Mouse (Mus musculus) intestine, embryonic 16.5 days (tissue): ENCODE results near the gene Ryr1. TPM values are rescaled to one million over a fixed set of nuclear protein-coding genes. Genes with fewer than 3 reads are reported as not detected.

Experiments used
- ATAC-seq: fragments of 200-750 bp; cut with Nextera tagmentation; 2 replicates; pipeline ENCODE4 v1.8.0; 2017; ENCODE audit warnings: moderate TSS enrichment, moderate library complexity
- H3K27ac ChIP-seq: fragments of 300-500 bp; sonication (generic); 2 replicates; pipeline ENCODE4 v1.5.1; 2014; ENCODE audit warnings: mild to moderate bottlenecking, low read length
- H3K27me3 ChIP-seq: fragments of 300-500 bp; sonication (generic); replicated peaks from 2 replicates; pipeline ENCODE4 v1.6.1; 2014; ENCODE audit warnings: low read length, control low read depth, mixed read lengths; ENCODE audit not compliant: control insufficient read depth, insufficient read depth
- H3K36me3 ChIP-seq: fragments of 300-500 bp; sonication (generic); 2 replicates; pipeline ENCODE4 v1.6.1; 2014; ENCODE audit warnings: low read length, control low read depth; ENCODE audit not compliant: control insufficient read depth, insufficient read depth
- H3K4me1 ChIP-seq: fragments of 300-500 bp; sonication (generic); 2 replicates; pipeline ENCODE4 v1.6.1; 2014; ENCODE audit warnings: low read length, control low read depth, mixed read lengths; ENCODE audit not compliant: control insufficient read depth, insufficient read depth
- H3K4me2 ChIP-seq: fragments of 300-500 bp; sonication (generic); 2 replicates; pipeline ENCODE4 v1.6.1; 2014; ENCODE audit warnings: low read depth, low read length, control low read depth
- H3K4me3 ChIP-seq: fragments of 300-500 bp; sonication (generic); 2 replicates; pipeline ENCODE4 v1.5.1; 2014; ENCODE audit warnings: mild to moderate bottlenecking, low read length
- H3K9ac ChIP-seq: fragments of 300-500 bp; sonication (generic); 2 replicates; pipeline ENCODE4 v1.6.1; 2014; ENCODE audit warnings: low read depth, low read length
- H3K9me3 ChIP-seq: fragments of 300-500 bp; sonication (generic); 2 replicates; pipeline ENCODE4 v1.6.1; 2016; ENCODE audit warnings: low read length, control low read depth; ENCODE audit not compliant: control insufficient read depth
- WGBS: fragments of 180-500 bp; shearing (Covaris S2); extraction: QIAGEN DNeasy Blood & Tissue Kit; methylation state at CpG from one replicate; pipeline ENCODE4 v1.1.7; 2014; 5-methylcytosine and 5-hydroxymethylcytosine counted together
- polyA plus RNA-seq: library from polyadenylated mRNA; unstranded; fragments of >200 nt; fragmentation: Nextera tagmentation; extraction: Ambion mirVana; gene quantifications from 2 replicates; pipeline ENCODE4 v1.2.1, GENCODE M21; 2015

The Ryr1 gene
- polyA plus RNA-seq, 1 experiment from 2014 or later, result 0.66 TPM

GRCm38 (mm10) chr7:29017222-29017621, 107.8 kb downstream of the Ryr1 start:
- Histone ChIP-seq H3K4me2 (no peak overlapping the region), H3K27ac (no peak overlapping the region), H3K4me1 (peaks cover 8% of the 10 kb centered on the region), H3K4me3 (no peak overlapping the region), H3K9ac (no peak overlapping the region), H3K27me3 (peaks cover 26% of the 10 kb centered on the region), H3K36me3 (no peaks in the 10 kb centered on the region), H3K9me3 (0 out of 2 replicates have a peak, but pooled peaks cover 4% of the 10 kb centered on the region)
- no peak for ATAC-seq
- 86% methylated on average over 7 of the region's 7 CpGs for WGBS

- H3K4me2 ChIP-seq, result no peak overlapping the region
- peaks cover 26% of the 10 kb centered on the region for H3K27me3 ChIP-seq
- no peak overlapping the region for H3K27ac ChIP-seq
- no peak for ATAC-seq
- H3K4me3 ChIP-seq, result no peak overlapping the region
- 0 out of 2 replicates have a peak, but pooled peaks cover 4% of the 10 kb centered on the region for H3K9me3 ChIP-seq
- H3K36me3 ChIP-seq, result no peaks in the 10 kb centered on the region
- peaks cover 8% of the 10 kb centered on the region for H3K4me1 ChIP-seq
- no peak overlapping the region for H3K9ac ChIP-seq
- WGBS, result 84% methylated on average over 7 of the region's 7 CpGs
These were observed 108.5 kb downstream of the Ryr1 start for GRCm38 (mm10) chr7:29016440-29016839.

DNA sequence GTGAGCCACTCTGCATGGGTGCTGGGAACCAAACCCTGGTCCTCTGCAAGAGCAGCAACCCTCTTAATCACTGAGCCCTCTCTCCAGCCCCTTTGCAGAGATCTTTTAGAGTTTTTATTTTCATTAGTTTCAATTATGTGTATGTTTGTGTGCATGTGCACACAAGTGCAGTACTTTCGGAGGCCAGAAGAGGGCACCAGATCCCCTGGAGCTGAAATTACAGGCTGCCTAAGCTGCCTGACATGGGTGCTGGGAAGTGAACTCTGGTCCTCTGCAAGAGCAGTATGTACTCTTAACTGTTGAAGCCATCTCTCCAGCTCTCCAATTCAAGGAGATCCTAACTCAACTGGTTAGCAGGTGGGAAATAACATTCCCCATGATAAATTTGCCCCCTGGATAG, 110.0 kb downstream of the Ryr1 start:
- 100% methylated on average over 1 of the region's 1 CpGs for WGBS

DNA sequence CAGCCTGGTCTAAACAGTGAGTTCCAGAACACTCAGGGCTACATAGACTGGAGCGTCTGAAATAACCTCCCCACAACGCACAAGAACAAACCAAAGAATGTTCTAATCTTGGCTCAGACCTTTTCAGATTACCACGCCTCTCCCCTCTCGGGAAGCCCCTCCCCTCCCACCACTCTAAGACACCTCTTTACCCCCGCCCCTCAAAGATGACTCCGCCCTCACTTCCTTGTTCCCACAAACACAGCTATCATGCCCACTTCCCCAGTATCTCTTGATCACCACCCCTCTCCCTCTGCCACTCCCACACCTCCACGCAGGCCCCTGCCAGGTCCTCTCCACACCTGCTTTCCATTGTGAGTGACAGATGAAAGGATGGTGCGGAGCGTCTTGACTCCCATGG, 116.3 kb downstream of the Ryr1 start:
- ATAC-seq, result no peak
- 76% methylated on average over 9 of the region's 9 CpGs for WGBS

More for the DNA sequence above, 110.0 kb downstream of the Ryr1 start:
- Histone ChIP-seq H3K4me2 (no peak overlapping the region), H3K4me3 (no peak overlapping the region), H3K27me3 (peaks cover 19% of the 10 kb centered on the region), H3K9me3 (0 out of 2 replicates have a peak, but pooled peaks cover 4% of the 10 kb centered on the region), H3K9ac (no peak overlapping the region), H3K36me3 (no peaks in the 10 kb centered on the region), H3K27ac (no peak overlapping the region), H3K4me1 (peaks cover 8% of the 10 kb centered on the region)
- ATAC-seq, result no peak

DNA sequence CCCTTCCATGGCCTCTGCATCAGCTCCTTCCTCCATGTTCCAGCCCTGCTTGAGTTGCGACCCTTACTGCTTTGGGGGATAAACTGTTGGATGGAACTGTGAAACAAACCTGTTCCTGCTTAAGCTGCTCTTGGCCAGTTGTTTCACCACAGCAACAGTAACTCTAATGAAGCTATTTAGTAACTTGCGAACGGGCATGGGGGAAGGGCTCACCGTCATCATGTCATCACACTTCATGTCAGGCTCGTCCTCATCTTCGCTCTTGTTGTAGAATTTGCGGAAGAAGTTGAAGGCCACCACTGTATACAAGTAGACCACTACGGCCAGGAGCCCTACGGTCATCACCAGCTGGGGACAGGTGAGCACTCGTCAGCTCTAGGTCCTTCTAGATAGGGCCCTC, 116.8 kb downstream of the Ryr1 start:
- 97% methylated on average over 10 of the region's 10 CpGs for WGBS
- Histone ChIP-seq H3K4me1 (no peaks in the 10 kb centered on the region), H3K4me3 (no peak overlapping the region), H3K27ac (no peak overlapping the region), H3K36me3 (no peaks in the 10 kb centered on the region), H3K4me2 (no peak overlapping the region), H3K9me3 (no peaks in the 10 kb centered on the region), H3K9ac (no peak overlapping the region), H3K27me3 (no peaks in the 10 kb centered on the region)
- no peak for ATAC-seq

More for the DNA sequence above, 116.3 kb downstream of the Ryr1 start:
- no peaks in the 10 kb centered on the region for H3K9me3 ChIP-seq
- H3K4me3 ChIP-seq, result no peak overlapping the region
- H3K4me1 ChIP-seq, result no peaks in the 10 kb centered on the region
- no peak overlapping the region for H3K4me2 ChIP-seq
- no peaks in the 10 kb centered on the region for H3K27me3 ChIP-seq
- H3K27ac ChIP-seq, result no peak overlapping the region
- H3K9ac ChIP-seq, result no peak overlapping the region
- H3K36me3 ChIP-seq, result no peaks in the 10 kb centered on the region

- no peak for ATAC-seq
- H3K4me2 ChIP-seq, result no peak overlapping the region
- no peak overlapping the region for H3K4me3 ChIP-seq
- H3K27ac ChIP-seq, result no peak overlapping the region
- no peak overlapping the region for H3K9ac ChIP-seq
- H3K36me3 ChIP-seq, result no peaks in the 10 kb centered on the region
- H3K4me1 ChIP-seq, result no peaks in the 10 kb centered on the region
- H3K27me3 ChIP-seq, result no peaks in the 10 kb centered on the region
- H3K9me3 ChIP-seq, result no peaks in the 10 kb centered on the region
- WGBS, result 75% methylated on average over 9 of the region's 9 CpGs
These were observed 117.5 kb downstream of the Ryr1 start for GRCm38 (mm10) chr7:29007224-29008101.

DNA sequence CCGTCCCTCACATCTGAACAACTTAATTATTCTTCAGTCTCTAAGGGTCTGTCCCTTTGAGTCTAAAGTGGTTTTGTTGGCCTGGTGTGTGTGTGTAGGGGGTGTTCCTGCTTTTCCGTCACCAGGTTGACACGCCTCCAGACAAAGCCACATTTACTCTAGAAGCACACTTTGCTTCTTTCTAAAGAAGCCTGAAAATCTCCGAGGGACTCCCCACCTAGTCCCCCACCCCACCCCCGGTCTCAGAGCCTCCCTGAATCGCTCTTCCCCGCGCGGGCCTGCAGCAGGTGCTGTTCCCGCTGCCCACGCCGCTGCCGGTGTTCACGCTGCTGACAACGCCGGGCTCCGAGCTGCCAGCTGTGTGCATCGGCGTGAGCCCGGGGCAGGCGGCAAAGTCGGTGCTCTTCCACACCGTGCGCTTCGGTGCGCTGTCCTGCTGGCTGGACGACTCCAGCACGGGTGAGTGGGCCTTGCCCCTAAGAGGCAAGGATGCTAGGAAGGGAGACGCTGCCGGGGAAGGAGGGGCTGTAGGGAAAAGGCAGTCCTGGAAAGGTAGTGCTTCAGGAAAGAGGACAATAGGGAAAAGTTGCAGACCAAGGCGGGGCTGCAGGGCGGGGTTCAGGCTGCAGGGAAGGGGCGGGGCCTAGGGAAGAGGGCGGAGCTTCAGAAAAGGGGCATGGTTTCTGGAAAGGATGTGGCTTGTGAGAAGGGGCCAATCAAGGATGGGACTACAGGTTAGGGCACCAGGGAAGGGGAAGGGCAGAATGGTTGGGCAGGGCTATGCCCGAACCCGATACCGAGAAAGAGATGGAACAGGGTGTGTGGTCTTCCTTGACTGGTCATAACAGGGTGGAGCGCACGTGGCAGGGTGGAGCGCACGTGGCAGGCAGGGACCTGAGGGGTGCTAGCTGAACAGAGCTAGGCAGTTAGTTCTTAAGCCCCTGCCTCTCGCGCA, 124.1 kb downstream of the Ryr1 start:
- peak; percentile 92 for ATAC-seq
- Histone ChIP-seq H3K9ac (peak overlapping the region; percentile 76), H3K4me3 (peak overlapping the region; percentile 64), H3K27me3 (no peaks in the 10 kb centered on the region), H3K9me3 (no peaks in the 10 kb centered on the region), H3K27ac (peak overlapping the region; percentile 61), H3K4me1 (peaks cover 4% of the 10 kb centered on the region), H3K4me2 (peak overlapping the region; percentile 97), H3K36me3 (no peaks in the 10 kb centered on the region)
- WGBS, result 6% methylated on average over 43 of the region's 43 CpGs

DNA sequence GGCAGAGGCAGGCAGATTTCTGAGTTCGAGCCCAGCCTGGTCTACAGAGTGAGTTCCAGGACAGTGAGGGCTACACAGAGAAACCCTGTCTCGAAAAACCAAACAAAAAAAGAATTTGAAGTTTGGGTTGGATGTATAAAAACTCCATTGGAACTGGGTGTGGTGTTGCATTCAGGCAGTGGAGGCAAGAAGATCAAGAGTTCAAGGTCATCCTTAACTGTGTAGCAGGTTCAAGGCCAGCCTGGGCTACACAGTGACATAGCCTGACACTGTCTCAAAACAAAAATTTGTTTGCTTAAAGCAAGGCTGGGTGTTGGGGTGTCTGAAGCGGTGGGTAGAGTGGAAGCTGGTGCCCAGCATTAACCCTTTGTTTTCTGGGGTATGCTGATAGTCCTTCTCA, 131.6 kb downstream of the Ryr1 start:
- no peaks in the 10 kb centered on the region for H3K9me3 ChIP-seq
- H3K4me1 ChIP-seq, result no peaks in the 10 kb centered on the region
- no peaks in the 10 kb centered on the region for H3K36me3 ChIP-seq
- H3K4me3 ChIP-seq, result no peak overlapping the region
- H3K27me3 ChIP-seq, result no peaks in the 10 kb centered on the region
- no peak overlapping the region for H3K9ac ChIP-seq
- no peak for ATAC-seq
- WGBS, result 82% methylated on average over 3 of the region's 3 CpGs
- no peak overlapping the region for H3K27ac ChIP-seq
- no peak overlapping the region for H3K4me2 ChIP-seq

- no peak overlapping the region for H3K4me3 ChIP-seq
- H3K36me3 ChIP-seq, result no peaks in the 10 kb centered on the region
- H3K4me1 ChIP-seq, result no peaks in the 10 kb centered on the region
- H3K9ac ChIP-seq, result no peak overlapping the region
- 85% methylated on average over 3 of the region's 3 CpGs for WGBS
- H3K9me3 ChIP-seq, result no peaks in the 10 kb centered on the region
- no peak overlapping the region for H3K27ac ChIP-seq
- no peak overlapping the region for H3K4me2 ChIP-seq
- H3K27me3 ChIP-seq, result no peaks in the 10 kb centered on the region
- no peak for ATAC-seq
These were observed 132.0 kb downstream of the Ryr1 start for GRCm38 (mm10) chr7:28992997-28993396.
